Mouse (Mus musculus) ES-Bruce4 (cell line): Measurements from ENCODE around the gene Btg3.

Experiments used
- CTCF ChIP-seq: IDR thresholded peaks from one replicate; pipeline ENCODE4 v1.8.1; 2011; ENCODE audit warnings: low read depth, low read length
- POLR2A ChIP-seq: IDR thresholded peaks from one replicate; pipeline ENCODE4 v1.8.1; 2011; ENCODE audit warnings: low read length; ENCODE audit not compliant: insufficient read depth

- TF ChIP-seq POLR2A (no peak), CTCF (no peak)
Measured at GRCm38 (mm10) chr16:78317960-78318359, 59.0 kb downstream of the Btg3 start.
